Mouse (Mus musculus) activated CD4-positive, CD25-positive, alpha-beta regulatory T cell, adult 4 months (primary cell): ENCODE measurements around the gene Ccni. TPM values are rescaled to one million over a fixed set of nuclear protein-coding genes. Genes with fewer than 3 reads are reported as not detected.

Source experiments
- ATAC-seq: one replicate; pipeline ENCODE4 v1.8.0; 2017
- polyA plus RNA-seq, 2 experiments: library from polyadenylated mRNA; unstranded; fragments of 100-300 nt; shearing (Covaris generic); gene quantifications; one replicate each; pipeline ENCODE4 v1.2.1; 2017

Gene Ccni
- polyA plus RNA-seq, result 10 to 100 TPM; 72.4 to 79.4 TPM

GRCm38 (mm10) chr5:93206109-93207005 is at the start of gene Ccni, which contains the start of gene 2010109A12Rik:
Gene Ccni (minus strand): TSS chr5:93206495.
Gene 2010109A12Rik (plus strand): TSS chr5:93206518.
- peak; percentile 88 for ATAC-seq

DNA sequence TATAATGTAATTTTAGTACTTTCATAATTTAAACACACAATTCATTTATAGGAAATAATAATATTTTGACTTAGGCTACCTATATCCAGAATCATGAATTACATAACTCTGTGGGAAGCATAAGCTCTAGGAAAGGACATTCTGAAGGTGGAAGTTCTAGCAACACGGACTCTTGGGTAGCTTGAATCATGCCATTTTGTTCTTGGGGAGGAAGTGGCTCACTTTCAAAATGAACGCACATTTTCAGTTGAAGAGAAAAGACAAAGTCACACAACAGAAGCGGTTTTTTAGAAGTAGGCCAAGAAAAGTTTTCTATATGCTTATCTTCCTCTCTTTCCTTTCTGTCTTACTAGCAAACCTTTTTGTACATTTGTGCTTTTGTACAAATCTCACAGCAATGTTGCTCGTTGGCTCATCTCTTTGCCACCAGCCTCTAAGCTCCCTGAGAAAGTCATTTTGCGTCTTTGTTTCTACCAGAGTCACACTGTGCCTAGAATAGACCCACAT is 49.5 kb upstream of the Ccni start:
- no peak for ATAC-seq

GRCm38 (mm10) chr5:93251001-93251760 is 44.9 kb upstream of the Ccni start:
- ATAC-seq, result no peak

DNA sequence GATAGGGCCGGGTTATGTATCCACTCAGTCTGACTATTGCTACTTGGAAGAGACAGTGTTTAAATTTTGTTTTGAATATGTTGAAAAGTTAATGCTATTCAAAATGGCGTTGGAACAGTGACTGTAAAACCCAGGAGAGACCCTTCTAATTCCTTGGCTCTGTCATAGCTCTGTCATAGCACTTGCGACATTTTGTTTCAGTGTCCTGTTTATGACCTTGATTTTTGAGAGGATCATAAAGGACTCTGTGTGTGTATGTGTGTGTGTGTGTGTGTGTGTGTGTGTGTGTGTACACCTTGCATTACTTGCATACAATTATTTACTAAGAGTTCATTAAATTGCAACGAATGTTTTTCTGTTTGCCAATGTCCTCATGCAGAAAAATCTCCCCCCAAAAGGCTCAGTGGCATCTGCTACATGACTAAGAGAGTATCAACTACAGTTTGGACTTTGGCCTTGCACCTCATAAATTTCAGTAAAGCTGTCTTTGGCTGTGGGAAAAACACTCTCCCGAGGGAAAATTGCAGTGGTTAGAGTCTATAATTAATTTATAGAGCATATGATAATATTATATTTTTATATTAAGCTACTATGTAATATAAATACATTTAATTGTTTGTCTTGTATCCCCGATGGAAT is 43.8 kb upstream of the Ccni start:
- no peak for ATAC-seq

- ATAC-seq, result no peak
These were observed 39.0 kb upstream of the Ccni start for GRCm38 (mm10) chr5:93245280-93245679.

DNA sequence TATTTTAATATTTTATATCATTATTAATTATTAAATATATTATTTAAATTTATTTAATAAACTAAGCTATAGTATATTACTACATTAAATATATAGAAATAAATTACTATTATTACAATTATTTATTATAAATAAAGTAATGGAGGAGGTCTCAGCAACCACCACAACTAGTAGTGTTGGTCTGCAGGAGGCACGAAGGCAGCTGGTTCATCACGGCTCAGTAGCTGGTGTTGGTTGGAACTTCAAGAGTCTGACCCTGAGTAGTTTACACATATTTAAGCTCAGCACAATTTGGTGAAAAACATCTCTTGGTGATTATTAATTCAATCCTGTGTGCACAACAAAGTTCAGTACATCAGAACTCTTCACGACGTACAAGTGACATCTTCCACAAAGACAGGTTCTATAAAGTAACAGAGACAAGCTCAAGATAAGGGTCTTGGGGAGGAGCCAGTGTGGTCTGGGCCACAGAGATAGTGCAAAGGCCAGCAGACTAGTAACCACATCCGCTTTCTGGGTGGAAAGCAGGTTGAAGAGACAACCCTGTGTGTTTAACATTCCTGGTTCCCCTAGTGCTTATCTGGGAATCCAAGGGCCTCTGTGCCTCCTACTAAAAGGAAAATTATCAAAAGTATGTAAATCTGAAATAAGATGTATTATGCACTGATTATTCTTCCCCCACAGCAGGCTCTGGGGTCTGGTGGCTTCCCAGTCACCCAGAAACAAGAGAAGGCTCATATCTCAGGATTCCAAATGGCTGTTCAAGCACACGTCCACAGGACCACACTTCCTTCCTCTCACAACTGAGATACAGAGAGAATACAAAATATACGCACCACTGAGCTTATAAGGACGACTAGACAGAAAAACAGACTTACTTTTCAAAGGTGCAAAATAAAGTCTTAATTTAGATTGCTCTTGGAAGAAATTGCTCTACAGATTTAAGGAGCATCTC is 33.6 kb upstream of the Ccni start:
- no peak for ATAC-seq

- ATAC-seq, result no peak
These were observed 30.2 kb upstream of the Ccni start for GRCm38 (mm10) chr5:93236541-93236940.

DNA sequence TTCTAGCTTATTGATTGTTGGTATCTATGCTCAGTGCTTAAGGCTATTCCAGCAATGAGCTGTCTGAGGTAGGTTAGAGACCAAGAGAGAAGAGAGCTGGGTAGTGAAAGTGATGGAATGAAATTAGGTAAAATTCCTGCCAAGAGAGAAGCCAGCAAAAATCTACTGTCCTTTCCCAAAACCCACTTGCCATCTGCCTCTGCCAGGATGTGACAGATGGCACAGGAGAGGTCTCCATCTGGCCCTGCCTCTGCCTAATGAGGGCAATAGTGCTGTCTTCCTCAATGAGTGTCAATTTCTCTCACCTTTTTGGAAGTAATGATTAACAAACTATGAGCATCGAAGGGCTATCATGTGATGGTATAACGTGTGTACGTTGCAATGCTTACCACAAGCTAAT is 29.6 kb upstream of the Ccni start:
- ATAC-seq, result no peak

GRCm38 (mm10) chr5:93234605-93235004 is 28.3 kb upstream of the Ccni start:
- no peak for ATAC-seq

DNA sequence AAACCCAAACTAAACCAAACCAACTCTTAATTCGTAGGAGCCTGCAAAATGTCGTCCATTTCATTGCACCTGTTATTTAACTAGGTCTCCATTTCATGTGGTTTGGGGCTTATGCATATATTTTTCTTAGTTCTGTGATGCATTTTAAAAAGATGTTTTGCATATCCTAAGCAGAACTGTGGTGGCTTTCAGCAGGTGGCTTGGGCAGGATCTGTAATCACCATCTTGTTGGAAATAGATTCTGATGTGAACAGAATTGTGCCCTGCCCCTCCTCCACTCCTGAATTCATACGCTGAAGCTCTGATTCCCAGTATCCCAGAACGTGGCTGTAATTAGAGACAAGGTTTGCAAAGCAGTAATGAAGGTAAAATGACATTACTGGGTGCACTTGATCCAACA is 27.8 kb upstream of the Ccni start:
- no peak for ATAC-seq

GRCm38 (mm10) chr5:93232838-93233237 is 26.5 kb upstream of the Ccni start:
- ATAC-seq, result no peak

- no peak for ATAC-seq
These were observed 25.4 kb upstream of the Ccni start for GRCm38 (mm10) chr5:93231721-93232120.

DNA sequence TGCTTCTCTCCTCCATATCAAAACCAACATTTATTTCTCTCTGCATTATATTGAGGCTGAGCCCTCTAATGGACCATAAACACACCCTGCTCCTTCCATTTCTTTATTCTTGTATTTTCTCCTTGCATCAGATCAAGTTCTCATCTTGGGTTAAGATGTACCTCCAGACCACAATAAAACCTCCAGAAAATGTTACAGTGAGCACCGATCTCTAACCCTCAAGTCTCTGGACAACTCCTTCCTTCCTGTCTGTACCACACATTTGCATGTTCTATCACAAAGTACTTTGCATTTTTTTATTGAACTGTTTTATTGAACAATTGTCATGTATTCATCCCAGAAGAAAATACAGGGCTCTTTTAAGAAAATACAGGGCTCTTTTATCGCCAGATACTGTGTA is 23.2 kb upstream of the Ccni start:
- peak; percentile 63 for ATAC-seq

DNA sequence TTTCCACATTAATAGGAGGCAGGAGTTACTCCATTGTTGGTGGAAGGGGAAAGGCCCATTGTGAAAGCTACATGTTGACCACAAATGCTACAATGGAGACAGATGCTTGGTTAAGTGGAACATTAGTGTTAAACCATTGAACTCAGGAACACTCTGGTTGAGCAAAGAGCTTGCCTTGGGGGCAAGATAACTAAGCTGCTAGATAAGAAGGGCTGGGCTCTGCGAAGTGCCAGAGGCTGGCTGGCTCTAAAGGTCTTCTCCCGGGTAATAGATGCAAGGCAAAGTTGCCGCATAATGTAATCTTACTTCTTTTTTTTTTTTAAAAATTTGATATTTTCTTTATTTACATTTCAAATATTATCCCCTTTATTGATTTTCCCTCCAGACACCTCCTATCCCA is 20.9 kb upstream of the Ccni start:
- ATAC-seq, result no peak

GRCm38 (mm10) chr5:93224549-93224948 is 18.3 kb upstream of the Ccni start:
- ATAC-seq, result no peak

DNA sequence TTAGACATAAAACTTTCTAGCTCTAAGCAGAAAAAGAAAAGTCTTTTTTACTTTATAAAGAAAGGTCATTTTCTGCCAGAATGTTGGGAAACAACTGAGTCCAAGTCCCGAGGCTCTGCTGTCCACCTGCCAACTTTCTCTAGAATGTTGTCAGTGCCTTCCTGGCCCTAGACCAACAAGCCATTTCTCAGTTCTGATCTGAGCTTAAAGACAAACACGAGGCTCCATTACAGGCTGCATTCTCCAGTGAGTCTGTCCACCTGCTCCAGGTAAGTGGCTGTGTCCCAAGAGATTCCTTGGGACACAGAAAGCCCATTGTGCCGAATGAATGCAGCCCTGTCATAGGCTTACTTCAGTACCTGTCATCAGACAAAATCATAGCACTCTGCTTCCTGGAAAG is 15.4 kb upstream of the Ccni start:
- ATAC-seq, result no peak

DNA sequence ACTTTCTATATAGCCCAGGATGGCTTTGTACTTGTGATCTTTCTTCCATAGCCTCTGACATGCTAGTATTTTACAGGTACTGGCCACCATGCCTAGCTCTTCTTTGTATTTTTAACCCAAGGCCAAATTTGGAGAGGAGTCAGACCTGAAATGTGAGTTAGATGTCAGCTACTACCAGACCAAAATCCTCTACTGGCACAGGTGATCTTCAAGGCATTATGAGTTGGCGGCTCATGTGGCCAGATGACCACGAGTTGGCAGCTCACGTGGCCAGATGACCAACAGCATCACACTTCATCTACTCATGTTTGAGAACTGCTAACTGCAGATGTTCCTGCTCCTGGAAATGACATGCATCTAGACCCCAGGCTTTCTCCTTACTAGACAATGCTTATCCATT is 12.1 kb upstream of the Ccni start:
- no peak for ATAC-seq

DNA sequence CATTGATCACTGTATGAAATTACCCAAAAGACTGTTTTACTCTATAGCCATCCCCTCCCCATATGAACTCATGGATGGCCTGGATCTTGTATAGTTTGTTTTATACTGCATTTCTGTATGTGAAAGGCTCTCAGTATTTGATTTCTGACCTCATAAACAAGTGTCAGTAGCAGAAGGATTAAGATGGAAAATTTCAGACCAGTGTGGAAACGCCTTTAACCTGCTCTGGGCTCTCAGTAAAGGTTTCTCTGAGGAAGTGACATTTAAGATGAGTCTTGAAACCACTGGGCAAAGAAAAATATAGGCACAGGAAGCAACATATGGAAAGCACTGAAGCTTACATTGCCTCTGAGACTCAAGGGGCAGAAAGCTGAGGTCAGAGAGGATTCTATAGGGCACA is 1.3 kb upstream of the Ccni start:
- no peak for ATAC-seq

- peak; percentile 5 for ATAC-seq
These were observed 682 bp upstream of the Ccni start for GRCm38 (mm10) chr5:93207006-93207348.

GRCm38 (mm10) chr5:93205371-93206108 is 755 bp downstream of the Ccni start:
- peak; percentile 37 for ATAC-seq

DNA sequence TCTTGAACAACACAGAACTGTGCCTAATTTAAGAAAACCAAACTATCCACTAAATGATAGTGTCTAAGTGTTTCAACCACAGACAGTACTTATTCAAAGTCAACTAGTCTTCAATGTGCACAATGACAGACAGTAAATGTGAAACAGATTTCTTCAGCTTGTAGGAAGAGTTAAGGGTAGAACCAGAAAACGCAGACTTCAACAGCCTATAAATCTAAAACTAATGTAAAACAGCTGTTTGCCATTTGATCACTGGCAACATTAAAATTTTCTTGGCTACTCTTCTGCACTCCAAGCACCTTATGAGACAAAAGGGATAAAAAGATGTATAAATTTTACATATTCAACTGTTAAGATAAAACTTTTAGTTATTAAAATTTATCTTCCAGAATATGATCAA is 5.1 kb downstream of the Ccni start:
- ATAC-seq, result no peak
